Mouse (Mus musculus) brain, embryonic 14.5 days (tissue): ENCODE results near the gene Kcnj8.

ENCODE experiments used
- CTCF ChIP-seq: fragments of 200-500 bp; IDR thresholded peaks from 2 replicates; pipeline ENCODE4 v1.5.1; 2012; ENCODE audit warnings: inconsistent platforms, mild to moderate bottlenecking, moderate library complexity, borderline replicate concordance; ENCODE audit not compliant: insufficient read depth, insufficient read length; ENCODE audit errors: extremely low read depth
- POLR2A ChIP-seq: fragments of 200-500 bp; IDR thresholded peaks from 2 replicates; pipeline ENCODE4 v1.6.1; 2012; ENCODE audit warnings: mild to moderate bottlenecking, inconsistent platforms, borderline replicate concordance; ENCODE audit not compliant: poor library complexity, insufficient read depth, insufficient read length, severe bottlenecking; ENCODE audit errors: extremely low read depth

- no peak for TF ChIP-seq CTCF
- TF ChIP-seq POLR2A = no peak
Observed at GRCm38 (mm10) chr6:142570046-142570770, 1.2 kb downstream of the Kcnj8 start.
